Mouse (Mus musculus) forebrain, embryonic 15.5 days (tissue): ENCODE data around the gene Gm6588. TPM values are rescaled to one million over a fixed set of nuclear protein-coding genes. Genes with fewer than 3 reads are reported as not detected.

Experiments used
- ATAC-seq: fragments of 200-750 bp; cut with Nextera tagmentation; replicated peaks from 2 replicates; pipeline ENCODE4 v1.8.0; 2017; ENCODE audit warnings: mild to moderate bottlenecking, moderate TSS enrichment, moderate library complexity
- H3K27ac ChIP-seq: fragments of 300-500 bp; sonication (generic); replicated peaks from 2 replicates; pipeline ENCODE4 v1.5.1; 2015; ENCODE audit warnings: mild to moderate bottlenecking, inconsistent platforms
- H3K27me3 ChIP-seq: fragments of 300-500 bp; sonication (generic); 2 replicates; pipeline ENCODE4 v1.6.1; 2015; ENCODE audit warnings: inconsistent platforms
- H3K36me3 ChIP-seq: fragments of 300-500 bp; sonication (generic); 2 replicates; pipeline ENCODE4 v1.6.1; 2015; ENCODE audit warnings: mild to moderate bottlenecking, inconsistent platforms
- H3K4me1 ChIP-seq: fragments of 300-500 bp; sonication (generic); 2 replicates; pipeline ENCODE4 v1.6.1; 2015; ENCODE audit warnings: inconsistent platforms
- H3K4me2 ChIP-seq: fragments of 300-500 bp; sonication (generic); replicated peaks from 2 replicates; pipeline ENCODE4 v1.6.1; 2015; ENCODE audit warnings: mild to moderate bottlenecking, inconsistent platforms
- H3K4me3 ChIP-seq: fragments of 300-500 bp; sonication (generic); 2 replicates; pipeline ENCODE4 v1.5.1; 2015; ENCODE audit warnings: mild to moderate bottlenecking, inconsistent platforms
- H3K9ac ChIP-seq: fragments of 300-500 bp; sonication (generic); replicated peaks from 2 replicates; pipeline ENCODE4 v1.6.1; 2015; ENCODE audit warnings: mild to moderate bottlenecking, inconsistent platforms
- H3K9me3 ChIP-seq: fragments of 300-500 bp; sonication (generic); 2 replicates; pipeline ENCODE4 v1.6.1; 2016; ENCODE audit warnings: inconsistent platforms
- WGBS: fragments of 180-500 bp; shearing (Covaris S2); methylation state at CpG from one replicate; pipeline ENCODE4 v1.1.7; 2015; ENCODE audit warnings: mixed read lengths; 5-methylcytosine and 5-hydroxymethylcytosine counted together
- polyA plus RNA-seq: library from polyadenylated mRNA; unstranded; fragments of >200 nt; fragmentation: Nextera tagmentation; extraction: Ambion mirVana; gene quantifications from 2 replicates; pipeline ENCODE4 v1.2.1, GENCODE M21; 2015

Gene Gm6588
- polyA plus RNA-seq, 1 experiment from 2014 or later = 1.0 TPM

DNA sequence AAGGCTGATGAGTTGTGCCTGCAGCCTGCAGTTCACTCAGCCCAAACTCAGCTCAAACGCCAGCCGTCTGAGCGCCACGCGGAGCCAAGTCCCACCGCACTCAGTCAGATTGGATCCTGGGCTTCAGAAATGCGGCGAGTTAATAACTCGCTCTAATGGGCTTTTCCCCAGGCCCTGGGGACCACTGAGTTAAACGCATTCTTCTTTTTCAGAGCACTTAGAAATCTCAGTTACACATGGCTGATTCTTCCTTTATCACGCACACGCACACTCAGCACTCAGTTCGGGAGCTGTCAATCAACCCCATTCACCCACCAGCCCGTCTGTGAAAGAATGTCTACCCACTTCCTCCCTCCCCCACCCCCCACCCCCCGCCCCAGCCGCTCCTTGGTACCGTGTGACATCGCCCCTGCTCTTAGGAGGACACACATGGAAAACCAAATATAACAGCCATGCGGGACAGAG is 32.8 kb downstream of the Gm6588 start:
- Histone ChIP-seq H3K27ac (peak overlapping the region; percentile 53), H3K4me1 (peaks cover 41% of the 10 kb centered on the region), H3K36me3 (no peaks in the 10 kb centered on the region), H3K4me3 (no peak overlapping the region), H3K9me3 (no peaks in the 10 kb centered on the region), H3K4me2 (peak overlapping the region; percentile 9; the same call in 1 of the 2 replicates), H3K9ac (no peak overlapping the region), H3K27me3 (no peaks in the 10 kb centered on the region)
- 3% methylated on average over 19 of the region's 19 CpGs for WGBS
- peak; percentile 71 for ATAC-seq

DNA sequence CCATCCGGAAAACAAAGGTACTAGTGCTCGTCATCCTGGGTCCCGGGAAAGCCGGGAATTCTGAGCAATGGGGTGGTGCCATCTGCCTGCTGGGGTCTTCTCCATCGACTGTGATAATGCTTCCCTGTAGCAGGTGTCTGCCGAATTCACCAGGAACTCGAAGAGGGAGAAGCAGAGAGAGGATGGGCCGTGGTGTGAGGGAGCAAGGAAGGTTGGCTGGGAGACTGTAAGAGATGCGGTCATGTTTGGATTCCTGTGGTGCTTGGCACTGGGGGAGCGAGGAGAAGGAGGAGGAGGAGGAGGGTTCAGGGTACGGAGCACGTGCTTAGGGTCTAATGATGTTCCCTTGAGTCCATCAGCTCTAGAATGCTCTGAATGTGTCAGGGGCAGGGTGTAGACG is 33.3 kb downstream of the Gm6588 start:
- H3K4me2 ChIP-seq = peak overlapping the region; percentile 9; the same call in 1 of the 2 replicates
- no peak for ATAC-seq
- H3K9me3 ChIP-seq = no peaks in the 10 kb centered on the region
- WGBS = 28% methylated on average over 13 of the region's 13 CpGs
- no peaks in the 10 kb centered on the region for H3K36me3 ChIP-seq
- no peaks in the 10 kb centered on the region for H3K27me3 ChIP-seq
- H3K9ac ChIP-seq = no peak overlapping the region
- H3K27ac ChIP-seq = peak overlapping the region; percentile 53
- no peak overlapping the region for H3K4me3 ChIP-seq
- peaks cover 41% of the 10 kb centered on the region for H3K4me1 ChIP-seq

DNA sequence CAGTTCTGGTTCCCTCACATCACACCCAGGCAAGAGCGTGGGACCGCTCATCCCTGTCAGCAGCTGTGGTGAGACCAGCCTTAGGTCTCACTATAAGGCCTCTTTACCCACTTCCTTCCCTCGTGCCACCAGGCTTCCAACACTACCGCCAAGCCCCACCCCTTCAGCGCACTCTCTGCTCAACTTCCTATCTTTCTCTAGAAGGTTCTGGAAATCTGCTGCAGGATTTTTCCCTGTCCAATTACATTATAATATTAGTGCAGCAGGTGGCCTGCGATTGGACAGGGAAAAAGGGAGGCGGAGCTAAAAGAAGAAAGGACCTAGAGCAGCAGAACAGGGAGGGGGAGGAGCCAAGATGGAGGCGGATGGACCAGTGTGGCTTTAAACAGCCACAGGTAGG is 33.8 kb downstream of the Gm6588 start:
- H3K4me1 ChIP-seq = peaks cover 41% of the 10 kb centered on the region
- no peak overlapping the region; the same call in 1 of the 2 replicates for H3K27ac ChIP-seq
- H3K4me3 ChIP-seq = no peak overlapping the region
- H3K4me2 ChIP-seq = no peak overlapping the region
- no peaks in the 10 kb centered on the region for H3K27me3 ChIP-seq
- no peaks in the 10 kb centered on the region for H3K36me3 ChIP-seq
- H3K9ac ChIP-seq = no peak overlapping the region
- no peak for ATAC-seq
- no peaks in the 10 kb centered on the region for H3K9me3 ChIP-seq
- 90% methylated on average over 8 of the region's 8 CpGs for WGBS

DNA sequence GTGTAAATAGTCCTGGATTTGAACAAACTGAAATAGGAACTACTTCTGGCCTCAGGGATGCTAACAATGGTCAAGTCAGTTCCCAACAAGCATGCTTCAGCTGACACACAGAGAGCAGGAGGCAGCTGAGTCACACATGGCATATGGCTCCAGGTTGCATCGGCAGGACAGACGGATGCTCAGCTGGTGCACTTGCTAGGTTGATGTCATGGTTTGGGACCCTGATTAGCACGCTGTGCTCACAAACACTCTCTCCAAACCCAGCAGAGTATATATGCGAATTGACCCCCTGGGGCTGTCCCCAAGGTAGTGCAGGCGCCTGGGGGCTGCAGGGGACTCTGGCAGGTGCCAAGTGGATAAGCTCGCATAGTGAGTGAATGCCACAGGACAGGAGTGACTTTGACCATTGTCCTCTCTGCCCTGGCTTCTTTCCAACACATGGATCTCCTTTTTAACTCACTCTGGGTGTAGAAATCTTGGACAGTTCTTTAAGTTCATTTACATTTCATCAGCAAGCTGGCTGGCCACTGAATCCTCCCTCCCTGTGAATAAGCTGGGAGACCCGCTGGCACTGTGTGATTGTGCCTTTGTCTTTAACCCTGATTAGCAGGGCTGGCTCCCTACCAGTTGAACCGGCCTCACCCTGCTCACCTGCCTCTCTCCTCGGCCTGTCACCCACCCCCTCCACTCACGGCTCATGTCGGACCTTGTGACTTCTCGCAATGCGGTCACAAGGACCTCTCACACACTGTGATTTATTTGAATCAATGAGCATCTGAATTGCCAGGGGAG is 35.9 kb downstream of the Gm6588 start:
- H3K36me3 ChIP-seq = no peaks in the 10 kb centered on the region
- ATAC-seq = peak; percentile 26; the same call in 1 of the 2 replicates
- no peaks in the 10 kb centered on the region for H3K27me3 ChIP-seq
- peaks cover 41% of the 10 kb centered on the region for H3K4me1 ChIP-seq
- H3K27ac ChIP-seq = peak overlapping the region; percentile 68
- H3K4me3 ChIP-seq = no peak overlapping the region
- no peak overlapping the region for H3K4me2 ChIP-seq
- 7% methylated on average over 13 of the region's 13 CpGs for WGBS
- H3K9ac ChIP-seq = no peak overlapping the region
- no peaks in the 10 kb centered on the region for H3K9me3 ChIP-seq

DNA sequence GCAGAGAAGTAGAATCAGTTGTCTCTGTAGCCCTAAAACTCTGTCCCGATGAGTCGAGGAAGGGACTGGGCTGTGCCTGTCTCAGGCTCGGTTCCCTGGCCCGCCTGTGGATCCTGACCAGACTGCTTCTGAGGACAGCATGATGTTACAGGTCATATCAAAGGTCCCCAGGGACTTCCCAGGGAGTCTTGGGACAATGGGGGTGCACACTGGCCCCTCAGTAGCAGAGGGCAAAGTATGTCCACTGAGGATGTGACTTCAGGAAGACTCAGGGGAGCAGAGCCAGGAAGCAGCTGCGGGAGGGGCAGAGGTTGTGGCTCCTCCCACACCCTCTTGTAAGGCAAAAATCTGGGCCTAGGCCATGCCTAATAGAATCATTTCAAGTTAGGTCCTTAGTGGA is 37.2 kb downstream of the Gm6588 start:
- 72% methylated on average over 5 of the region's 5 CpGs for WGBS
- no peaks in the 10 kb centered on the region for H3K36me3 ChIP-seq
- no peaks in the 10 kb centered on the region for H3K9me3 ChIP-seq
- H3K27ac ChIP-seq = no peak overlapping the region
- peaks cover 38% of the 10 kb centered on the region for H3K4me1 ChIP-seq
- no peak overlapping the region for H3K4me2 ChIP-seq
- H3K27me3 ChIP-seq = no peaks in the 10 kb centered on the region
- ATAC-seq = no peak
- no peak overlapping the region for H3K4me3 ChIP-seq
- H3K9ac ChIP-seq = no peak overlapping the region

DNA sequence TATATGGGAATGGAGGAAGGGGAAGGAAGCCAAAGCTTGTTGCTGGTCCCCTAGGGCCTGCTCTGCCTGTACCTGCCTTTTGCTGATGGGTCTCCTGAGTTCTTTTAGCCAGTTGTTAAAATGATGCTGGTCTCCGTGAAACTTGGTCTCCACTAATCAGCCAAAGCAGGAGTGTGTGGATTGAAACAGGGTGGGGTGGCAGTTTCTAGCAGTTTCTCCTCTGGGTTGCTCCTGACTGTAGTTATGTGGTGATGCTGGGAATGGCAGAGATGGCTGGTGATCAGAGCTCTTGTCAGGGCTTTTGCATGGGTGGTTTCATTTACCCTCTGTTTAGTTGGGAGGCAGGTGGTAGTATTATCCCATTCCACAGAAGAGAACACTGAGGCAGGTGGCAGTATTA is 38.3 kb downstream of the Gm6588 start:
- Histone ChIP-seq H3K4me1 (peaks cover 27% of the 10 kb centered on the region), H3K36me3 (no peaks in the 10 kb centered on the region), H3K4me2 (no peak overlapping the region), H3K27me3 (no peaks in the 10 kb centered on the region), H3K27ac (no peak overlapping the region), H3K9me3 (no peaks in the 10 kb centered on the region), H3K4me3 (no peak overlapping the region), H3K9ac (no peak overlapping the region)
- ATAC-seq = no peak
- WGBS = 71% methylated on average over 1 of the region's 1 CpGs

DNA sequence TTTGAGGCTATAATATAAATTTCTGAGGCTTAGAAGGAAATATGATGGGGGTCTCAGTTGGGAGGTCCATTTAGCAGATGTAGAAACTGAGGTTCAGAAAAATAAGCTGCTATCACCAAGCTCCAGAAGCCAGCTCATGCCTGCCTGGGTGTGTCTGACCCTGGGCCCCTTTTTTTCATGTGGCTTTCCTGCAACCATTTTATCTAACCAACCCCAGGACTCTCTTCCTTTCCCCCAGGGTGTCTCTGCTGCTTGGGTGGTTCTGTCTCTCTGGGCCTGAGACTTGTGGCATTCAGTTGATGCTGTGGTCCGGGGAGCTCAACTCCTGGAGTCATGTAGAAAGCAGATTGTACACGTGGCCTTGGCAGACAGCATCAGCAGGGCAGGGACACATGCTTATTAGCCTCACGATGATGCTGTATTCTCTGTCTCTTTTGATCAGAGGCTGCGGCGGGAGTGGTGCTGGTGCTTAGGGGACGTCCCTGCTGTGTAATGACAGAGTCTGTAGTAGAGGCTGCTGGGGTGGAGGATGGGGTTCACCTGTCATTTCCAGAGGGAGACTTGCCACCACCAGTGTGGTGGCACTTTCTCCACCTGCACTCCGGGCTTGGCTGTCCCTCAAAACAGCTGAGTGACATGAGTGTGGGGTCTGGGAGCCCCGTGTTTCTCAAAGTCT is 39.0 kb downstream of the Gm6588 start:
- H3K4me3 ChIP-seq = no peak overlapping the region
- H3K27ac ChIP-seq = no peak overlapping the region
- ATAC-seq = no peak
- H3K27me3 ChIP-seq = no peaks in the 10 kb centered on the region
- no peak overlapping the region for H3K9ac ChIP-seq
- H3K9me3 ChIP-seq = no peaks in the 10 kb centered on the region
- 41% methylated on average over 8 of the region's 8 CpGs for whole genome bisulfite sequencing
- H3K4me2 ChIP-seq = no peak overlapping the region
- H3K4me1 ChIP-seq = peaks cover 24% of the 10 kb centered on the region
- H3K36me3 ChIP-seq = no peaks in the 10 kb centered on the region

DNA sequence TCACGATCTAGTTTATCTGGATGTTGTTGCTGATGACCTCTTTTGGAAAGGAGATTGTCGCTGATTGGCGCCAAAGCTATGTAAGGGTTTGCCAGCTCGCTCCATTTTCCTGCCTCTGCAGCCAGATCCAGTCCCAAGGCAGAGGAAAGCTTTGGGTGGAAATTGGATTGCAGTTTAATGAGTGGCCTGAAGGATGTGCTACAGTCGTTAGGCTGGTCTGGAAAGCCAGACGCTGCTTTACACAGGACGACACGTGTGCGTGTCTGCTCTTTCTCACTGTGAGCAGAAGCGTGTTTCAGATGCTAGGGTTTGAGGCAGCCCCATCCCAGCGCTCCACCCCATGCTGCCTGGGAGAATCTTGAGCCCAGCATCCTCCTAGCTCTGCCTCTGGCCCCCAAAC is 42.3 kb downstream of the Gm6588 start:
- no peaks in the 10 kb centered on the region for H3K27me3 ChIP-seq
- H3K36me3 ChIP-seq = no peaks in the 10 kb centered on the region
- 51% methylated on average over 11 of the region's 11 CpGs for WGBS
- H3K9me3 ChIP-seq = no peaks in the 10 kb centered on the region
- H3K4me1 ChIP-seq = peaks cover 9% of the 10 kb centered on the region
- no peak for ATAC-seq
- H3K4me2 ChIP-seq = no peak overlapping the region
- H3K4me3 ChIP-seq = no peak overlapping the region
- no peak overlapping the region for H3K27ac ChIP-seq
- no peak overlapping the region for H3K9ac ChIP-seq

DNA sequence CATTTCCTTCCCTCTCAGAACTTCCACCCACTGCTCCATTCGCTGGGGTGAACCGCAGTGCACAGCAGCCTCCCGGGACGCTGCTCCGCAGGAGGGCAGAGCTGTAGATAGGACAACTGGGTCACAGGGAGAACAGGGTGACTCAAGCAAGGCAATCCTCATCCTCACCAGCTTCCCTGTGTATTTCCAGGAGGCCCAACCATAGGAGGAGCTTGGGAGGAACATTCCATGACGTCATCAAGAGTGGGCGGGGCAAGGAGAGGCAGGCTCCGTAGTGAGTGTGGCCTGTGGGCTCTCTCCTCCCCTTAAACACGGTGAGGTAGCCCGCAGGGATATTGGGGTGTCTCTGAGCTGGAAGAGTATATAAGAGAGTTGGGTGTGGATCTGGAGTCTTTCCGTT is 44.3 kb downstream of the Gm6588 start:
- H3K27ac ChIP-seq = peak overlapping the region; percentile 55
- H3K4me2 ChIP-seq = 0 out of 2 replicates have a peak overlapping the region, but pooled peaks have one; percentile 3
- H3K9me3 ChIP-seq = no peaks in the 10 kb centered on the region
- H3K27me3 ChIP-seq = no peaks in the 10 kb centered on the region
- H3K36me3 ChIP-seq = no peaks in the 10 kb centered on the region
- ATAC-seq = peak; percentile 35; the same call in 1 of the 2 replicates
- no peak overlapping the region for H3K9ac ChIP-seq
- WGBS = 33% methylated on average over 11 of the region's 11 CpGs
- peaks cover 15% of the 10 kb centered on the region for H3K4me1 ChIP-seq
- no peak overlapping the region for H3K4me3 ChIP-seq

DNA sequence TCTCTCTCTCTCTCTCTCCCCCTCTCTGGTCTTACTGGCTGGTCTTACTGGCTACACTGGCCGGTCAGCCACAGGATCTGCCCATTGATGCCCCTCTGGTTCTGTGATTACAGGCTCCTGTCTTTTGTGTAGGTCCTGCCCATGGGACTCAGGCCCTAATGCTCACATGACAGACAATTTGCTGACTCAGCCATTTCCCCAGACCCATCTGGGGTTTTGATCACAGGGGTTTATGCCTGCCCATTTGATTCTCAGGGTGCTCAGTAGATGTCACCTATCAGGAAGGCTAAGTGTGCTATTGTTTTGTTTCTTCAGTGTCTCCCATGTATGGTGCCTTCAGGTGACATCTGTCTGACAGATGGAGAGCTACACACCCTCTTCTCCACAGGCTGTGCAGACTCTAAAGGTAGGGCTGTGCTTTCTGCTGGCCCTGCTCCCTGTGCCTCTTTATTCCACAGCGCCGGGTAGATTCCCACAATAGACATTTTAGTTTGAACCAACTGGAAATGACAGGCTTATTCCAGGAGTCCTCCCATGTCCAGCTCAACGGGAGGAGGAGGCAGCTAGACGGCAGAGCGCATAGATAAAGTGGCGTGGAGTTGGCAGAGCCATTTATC is 47.6 kb downstream of the Gm6588 start:
- no peak overlapping the region for H3K4me3 ChIP-seq
- H3K4me2 ChIP-seq = no peak overlapping the region
- H3K9me3 ChIP-seq = no peaks in the 10 kb centered on the region
- H3K27me3 ChIP-seq = no peaks in the 10 kb centered on the region
- no peak for ATAC-seq
- peaks cover 45% of the 10 kb centered on the region for H3K4me1 ChIP-seq
- peak overlapping the region; percentile 32; the same call in 1 of the 2 replicates for H3K27ac ChIP-seq
- H3K9ac ChIP-seq = no peak overlapping the region
- no peaks in the 10 kb centered on the region for H3K36me3 ChIP-seq
- 72% methylated on average over 7 of the region's 7 CpGs for WGBS

DNA sequence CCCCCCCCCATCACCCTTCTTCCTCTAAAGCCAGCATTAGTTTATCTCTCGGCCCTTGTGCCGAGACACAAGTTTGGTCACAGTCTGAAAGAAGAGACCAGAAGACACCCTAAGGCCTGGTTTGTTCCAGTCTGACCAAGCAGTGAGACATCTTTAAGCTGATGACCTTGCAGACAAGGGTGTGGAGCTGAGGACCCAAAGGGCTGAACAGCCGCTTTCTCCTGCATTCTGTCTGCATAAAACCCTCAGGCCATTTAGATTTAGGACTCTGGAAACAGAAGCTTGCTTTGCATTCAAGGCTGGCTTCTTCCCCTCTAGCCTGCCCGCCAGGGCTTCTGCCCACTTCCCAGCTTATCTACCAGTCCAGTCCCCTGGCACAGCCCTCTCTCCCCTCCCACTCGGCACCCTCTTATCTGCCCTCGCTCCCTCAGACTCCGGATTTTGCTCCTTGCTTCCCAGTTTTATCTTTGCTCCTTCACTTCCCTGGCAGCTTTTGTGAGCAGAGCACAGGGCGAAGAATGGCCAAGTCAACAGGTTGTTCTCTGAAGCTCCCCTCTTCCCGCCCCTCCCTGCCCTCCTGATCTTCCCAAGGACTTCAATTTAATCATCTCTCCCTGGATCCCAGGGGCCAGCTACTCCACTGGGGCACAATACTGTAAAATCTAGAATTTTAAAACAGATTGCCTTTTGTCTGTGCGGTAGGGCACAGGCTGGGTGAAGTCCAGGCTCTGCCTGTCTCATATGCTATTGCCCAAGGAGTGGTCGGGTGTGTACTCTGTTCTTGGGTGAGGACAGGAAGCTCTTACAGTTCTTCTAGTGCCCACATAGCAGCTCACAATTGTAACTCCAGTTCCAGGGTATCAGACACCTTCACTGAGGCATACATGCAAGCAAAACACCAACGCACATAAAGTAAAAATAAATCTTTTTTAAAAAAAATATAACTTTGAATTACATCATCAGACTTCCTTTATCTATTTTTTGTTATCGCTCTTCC is 50.0 kb downstream of the Gm6588 start:
- Histone ChIP-seq H3K9me3 (no peaks in the 10 kb centered on the region), H3K9ac (no peak overlapping the region), H3K27ac (peak overlapping the region; percentile 37; the same call in 1 of the 2 replicates), H3K4me3 (no peak overlapping the region), H3K4me2 (no peak overlapping the region), H3K4me1 (peaks cover 39% of the 10 kb centered on the region), H3K27me3 (no peaks in the 10 kb centered on the region), H3K36me3 (no peaks in the 10 kb centered on the region)
- ATAC-seq = no peak
- WGBS = 74% methylated on average over 13 of the region's 13 CpGs
